Mouse (Mus musculus) kidney, adult 9 months (tissue): ENCODE results near the gene Ppp2r5a.

Source experiments
- DNase-seq: peaks from one replicate; pipeline ENCODE4 v3.0.0; 2022

Gene Ppp2r5a

GRCm38 (mm10) chr1:191417111-191417510 is 14.0 kb upstream of the Ppp2r5a start:
- DNase-seq, result no peak

- no peak for DNase-seq
Measured at GRCm38 (mm10) chr1:191416611-191417010, 13.5 kb upstream of the Ppp2r5a start.

GRCm38 (mm10) chr1:191414432-191414831 is 11.4 kb upstream of the Ppp2r5a start:
- DNase-seq, result no peak

GRCm38 (mm10) chr1:191413691-191414415 is 10.8 kb upstream of the Ppp2r5a start:
- DNase-seq, result no peak

- DNase-seq, result no peak
Measured at GRCm38 (mm10) chr1:191410294-191411036, 7.4 kb upstream of the Ppp2r5a start.

GRCm38 (mm10) chr1:191407246-191407645 is 4.2 kb upstream of the Ppp2r5a start:
- no peak for DNase-seq

- no peak for DNase-seq
Measured at GRCm38 (mm10) chr1:191406516-191406915, 3.4 kb upstream of the Ppp2r5a start.

GRCm38 (mm10) chr1:191404721-191405329 is 1.8 kb upstream of the Ppp2r5a start:
- DNase-seq, result no peak

- DNase-seq, result no peak
Measured at GRCm38 (mm10) chr1:191404301-191404700, 1.2 kb upstream of the Ppp2r5a start.

- no peak for DNase-seq
Measured at GRCm38 (mm10) chr1:191402506-191402905, 566 bp downstream of the Ppp2r5a start.

- DNase-seq, result peak; percentile 99
Measured at GRCm38 (mm10) chr1:191396897-191397849, 5.9 kb downstream of the Ppp2r5a start.

- no peak for DNase-seq
Measured at GRCm38 (mm10) chr1:191396446-191396845, 6.6 kb downstream of the Ppp2r5a start.

GRCm38 (mm10) chr1:191395871-191396433 is 7.1 kb downstream of the Ppp2r5a start:
- DNase-seq, result peak; percentile 48

- DNase-seq, result no peak
Measured at GRCm38 (mm10) chr1:191395200-191395599, 7.9 kb downstream of the Ppp2r5a start.

- DNase-seq, result peak; percentile 71
Measured at GRCm38 (mm10) chr1:191394126-191394525, 8.9 kb downstream of the Ppp2r5a start.

GRCm38 (mm10) chr1:191393536-191393935 is 9.5 kb downstream of the Ppp2r5a start:
- DNase-seq, result no peak

GRCm38 (mm10) chr1:191391311-191391710 is 11.8 kb downstream of the Ppp2r5a start:
- DNase-seq, result peak; percentile 85

- DNase-seq, result no peak
Measured at GRCm38 (mm10) chr1:191384786-191385430, 18.2 kb downstream of the Ppp2r5a start.

- no peak for DNase-seq
Measured at GRCm38 (mm10) chr1:191381955-191382736, 20.9 kb downstream of the Ppp2r5a start.

- no peak for DNase-seq
Measured at GRCm38 (mm10) chr1:191380843-191381242, 22.2 kb downstream of the Ppp2r5a start.

- no peak for DNase-seq
Measured at GRCm38 (mm10) chr1:191378080-191378479, 25.0 kb downstream of the Ppp2r5a start.
